Mouse (Mus musculus) right cerebral cortex, postnatal 4 days (tissue): ENCODE measurements at regions not wholly inside any gene's neighbourhood (a gene's known extent, or its start where the extent isn't known, plus 50 kb on each side); places are given as distances from the start of the nearest gene placed in this dataset.

Experiments
- DNase-seq: peaks from one replicate; pipeline ENCODE4 v3.0.0-alpha.2; 2022

- DNase-seq = peak; percentile 5
Observed at GRCm38 (mm10) chr13:38878718-38879669, 81.7 kb downstream of the Slc35b3 start.

GRCm38 (mm10) chr13:38875923-38876322, 84.8 kb downstream of the Slc35b3 start:
- no peak for DNase-seq

- DNase-seq = no peak
Observed at GRCm38 (mm10) chr13:38864002-38864401, 96.7 kb downstream of the Slc35b3 start.

- DNase-seq = no peak
Observed at GRCm38 (mm10) chr13:38855742-38856141, 104.9 kb downstream of the Slc35b3 start.

- no peak for DNase-seq
Observed at GRCm38 (mm10) chr13:38854986-38855385, 105.7 kb downstream of the Slc35b3 start.

GRCm38 (mm10) chr13:38852868-38853267, 107.8 kb downstream of the Slc35b3 start:
- no peak for DNase-seq

GRCm38 (mm10) chr13:38851820-38852219, 108.9 kb downstream of the Slc35b3 start:
- DNase-seq = no peak

- no peak for DNase-seq
Observed at GRCm38 (mm10) chr13:38838231-38838630, 122.4 kb downstream of the Slc35b3 start.

GRCm38 (mm10) chr13:38825649-38826048, 135.0 kb downstream of the Slc35b3 start:
- DNase-seq = no peak

- no peak for DNase-seq
Observed at GRCm38 (mm10) chr13:38819526-38819925, 141.1 kb downstream of the Slc35b3 start.

GRCm38 (mm10) chr13:38818781-38819180, 141.9 kb downstream of the Slc35b3 start:
- DNase-seq = no peak

GRCm38 (mm10) chr13:38816296-38816695, 144.4 kb downstream of the Slc35b3 start:
- DNase-seq = no peak

- DNase-seq = no peak
Observed at GRCm38 (mm10) chr13:38815002-38815707, 145.5 kb downstream of the Slc35b3 start.

- no peak for DNase-seq
Observed at GRCm38 (mm10) chr13:38798514-38798913, 139.7 kb upstream of the Eef1e1 start.

GRCm38 (mm10) chr13:38793456-38793855, 134.6 kb upstream of the Eef1e1 start:
- DNase-seq = no peak

GRCm38 (mm10) chr13:38780630-38781010, 121.8 kb upstream of the Eef1e1 start:
- DNase-seq = no peak

- no peak for DNase-seq
Observed at GRCm38 (mm10) chr13:38779984-38780629, 121.2 kb upstream of the Eef1e1 start.

- DNase-seq = no peak
Observed at GRCm38 (mm10) chr13:38776546-38776945, 117.7 kb upstream of the Eef1e1 start.

- DNase-seq = no peak
Observed at GRCm38 (mm10) chr13:38772996-38773395, 114.1 kb upstream of the Eef1e1 start.

GRCm38 (mm10) chr13:38766133-38766532, 107.3 kb upstream of the Eef1e1 start:
- DNase-seq = peak; percentile 29

- DNase-seq = no peak
Observed at GRCm38 (mm10) chr13:38760261-38760660, 101.4 kb upstream of the Eef1e1 start.

- no peak for DNase-seq
Observed at GRCm38 (mm10) chr13:38756629-38757227, 97.9 kb upstream of the Eef1e1 start.

- no peak for DNase-seq
Observed at GRCm38 (mm10) chr13:38753722-38754121, 94.9 kb upstream of the Eef1e1 start.
